Mouse (Mus musculus) embryo, embryonic 11.5 days (tissue): ENCODE measurements at regions not wholly inside any gene's neighbourhood (a gene's known extent, or its start where the extent isn't known, plus 50 kb on each side); places are given as distances from the start of the nearest gene placed in this dataset.
A peak's percentile ranks its signal among the peaks of the same experiment; 100 is the strongest.
"Not testable (repeated sequence)": the region's sequence is repeated elsewhere in the genome, so short reads cannot be mapped to it uniquely, and the experiment has no call there.

Source experiments
- DNase-seq: peaks from one replicate; pipeline ENCODE4 v3.0.0-alpha.2; 2012; ENCODE audit warnings: low read depth, low spot score

DNA sequence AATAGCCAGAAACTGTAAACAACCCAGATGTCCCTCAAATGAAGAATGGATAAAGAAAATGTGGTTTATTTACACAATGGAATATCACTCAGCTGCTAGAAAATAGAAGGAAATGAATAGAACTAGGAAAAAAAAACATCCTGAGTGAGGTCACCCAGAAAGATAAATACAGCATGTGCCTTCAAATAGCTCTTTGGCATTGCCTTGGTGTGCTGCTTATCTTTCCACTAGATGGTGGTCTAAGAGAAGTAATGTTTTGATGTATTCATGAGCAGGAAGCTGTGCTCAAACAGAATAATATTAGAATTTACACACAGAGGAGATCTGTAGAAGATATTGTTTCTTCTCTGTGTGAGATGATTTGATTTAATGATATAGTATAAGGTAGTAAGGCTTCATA, 78.8 kb downstream of the Zfp619 start:
- no peak for DNase-seq

DNA sequence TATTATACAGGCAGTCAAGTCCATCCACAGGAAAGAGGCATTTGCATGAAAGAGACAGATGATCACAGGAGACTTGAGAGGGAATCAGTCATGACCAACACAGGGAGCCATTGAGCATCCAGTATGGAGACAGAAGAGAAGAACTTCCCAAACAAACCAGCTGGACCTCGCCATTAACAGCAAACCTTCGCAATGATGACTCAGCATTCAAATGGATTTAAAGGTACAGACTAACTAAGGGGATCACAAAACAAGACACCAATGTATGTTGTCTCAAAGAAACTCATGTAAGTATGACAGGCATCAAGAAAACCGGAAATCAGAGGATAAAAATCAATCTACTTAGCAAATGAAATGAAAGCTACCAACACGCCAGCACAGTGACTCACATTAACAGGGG, 96.2 kb downstream of the Zfp619 start:
- DNase-seq: no peak

DNA sequence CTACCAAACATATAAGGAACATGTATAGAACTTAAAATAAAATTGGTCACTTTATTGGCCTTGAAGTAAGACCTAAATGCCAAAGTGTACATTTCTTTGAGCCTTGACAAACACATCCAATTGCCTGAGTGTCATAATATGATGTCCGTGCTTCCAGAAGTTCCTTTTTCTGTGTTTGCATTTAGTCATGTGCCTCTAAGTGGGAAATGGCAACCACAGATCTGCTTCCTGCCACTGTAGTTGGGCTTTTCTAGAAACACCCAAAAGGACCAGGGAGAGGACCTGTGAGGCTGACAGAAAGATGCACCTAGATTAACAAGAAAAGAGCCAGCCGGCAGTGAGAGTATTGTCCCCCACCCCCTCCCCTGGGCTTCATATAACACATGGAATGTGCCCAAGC, 97.5 kb downstream of the Zfp619 start:
- no peak for DNase-seq

DNA sequence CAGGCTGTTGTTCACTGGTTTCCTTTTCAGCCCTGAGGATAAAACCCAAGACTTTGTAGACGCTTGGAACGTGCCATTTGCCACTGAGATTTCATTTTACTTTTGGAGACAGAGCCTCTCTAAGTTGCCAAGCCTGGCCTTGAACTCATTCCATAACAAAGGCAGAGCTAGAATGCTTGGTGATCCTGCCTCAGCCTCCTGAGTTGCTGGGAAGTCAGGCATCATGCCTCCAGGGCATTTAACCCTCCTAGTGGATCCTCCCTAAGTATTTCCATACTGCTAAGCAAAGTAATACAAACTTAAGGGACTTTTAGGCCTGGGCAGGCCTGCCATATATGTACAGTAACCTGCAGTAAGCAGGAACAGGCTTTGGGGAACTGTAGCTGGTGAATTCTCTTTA, 104.2 kb downstream of the Zfp619 start:
- no peak for DNase-seq

DNA sequence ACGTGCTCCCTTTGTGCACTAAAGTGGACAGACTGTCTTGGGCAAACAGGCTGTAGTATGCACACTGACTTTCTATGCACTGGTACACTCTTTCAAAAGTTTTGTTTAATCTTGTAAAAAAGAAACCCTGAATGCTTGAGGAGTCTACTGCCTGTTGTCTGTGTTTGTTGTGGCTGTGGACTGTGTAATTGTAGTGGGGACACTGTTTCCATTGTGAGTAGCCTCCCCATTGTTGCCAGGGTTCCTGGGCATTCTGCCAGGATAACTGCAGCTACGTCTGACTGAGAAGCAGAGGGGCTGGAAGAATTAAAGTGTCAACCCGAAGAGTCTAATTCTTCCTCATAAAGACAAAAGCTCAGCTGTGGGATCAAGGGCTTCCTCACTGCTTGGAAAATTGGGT, 115.3 kb downstream of the Zfp619 start:
- no peak for DNase-seq

DNA sequence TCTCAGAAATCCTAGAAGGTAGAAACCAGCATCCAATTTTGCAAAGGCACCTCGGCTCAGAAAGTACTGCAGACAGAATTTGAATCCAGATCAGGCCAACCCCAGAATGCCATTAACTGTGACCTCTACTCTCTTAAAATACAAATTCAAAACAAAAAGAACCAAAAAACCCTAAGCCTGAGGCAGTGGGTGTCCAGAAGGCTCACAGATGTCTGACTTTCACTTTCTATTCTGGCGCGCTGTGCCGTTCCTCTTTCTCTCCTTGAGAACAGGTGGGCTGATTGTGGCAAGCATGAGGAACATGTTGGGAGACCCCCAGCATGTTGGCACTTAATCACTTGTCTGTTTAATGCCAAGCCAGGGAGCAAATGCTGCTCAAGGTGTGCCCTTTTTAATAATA, 124.8 kb downstream of the Zfp619 start:
- no peak for DNase-seq

DNA sequence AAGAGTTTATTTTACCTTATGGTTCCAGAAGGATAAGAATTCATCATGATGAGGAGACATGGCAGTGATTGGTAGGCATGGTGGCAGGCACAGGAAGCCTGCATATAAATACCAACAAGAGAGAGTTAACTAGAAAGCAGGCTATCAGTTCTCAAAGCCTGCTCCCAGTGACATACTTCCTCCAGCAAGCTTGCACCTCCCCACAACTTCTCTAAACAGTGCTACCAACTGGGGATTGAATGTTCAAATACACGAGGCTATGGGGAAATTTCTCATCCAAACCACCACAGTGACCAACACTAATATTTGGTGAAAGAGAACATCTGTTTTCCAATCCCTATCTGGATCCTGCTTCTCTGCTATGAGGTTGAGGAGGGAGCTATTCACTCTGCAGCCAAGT, 125.8 kb downstream of the Zfp619 start:
- no peak for DNase-seq

DNA sequence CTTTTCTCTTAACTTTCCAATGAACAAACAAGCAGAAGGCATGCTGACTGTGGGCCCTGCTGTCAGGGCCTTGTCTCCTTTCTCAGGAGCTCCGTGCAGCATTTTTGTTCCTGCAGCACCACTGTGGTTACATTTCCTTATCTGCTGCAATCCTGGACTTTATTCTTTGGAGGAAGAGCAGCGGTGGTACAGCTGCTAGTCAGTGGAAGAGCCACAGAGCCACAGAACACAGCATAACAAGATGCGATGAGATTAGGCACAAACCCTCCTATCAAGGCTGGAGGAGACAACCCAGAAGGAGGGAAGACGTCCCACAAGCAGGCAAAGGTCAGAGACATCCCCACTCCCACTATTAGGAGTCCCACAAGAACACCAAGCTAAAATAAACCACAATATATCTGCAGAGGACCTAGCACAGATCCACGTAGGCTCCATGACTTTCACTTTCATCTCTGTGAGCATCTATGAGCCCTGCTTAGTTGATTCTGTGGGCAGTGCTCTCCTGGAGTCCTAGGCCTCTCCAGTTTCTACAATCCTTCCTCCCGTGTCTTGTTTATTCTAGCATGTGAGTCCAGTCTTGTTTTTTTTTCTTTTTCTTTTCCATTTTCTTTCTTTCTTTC, 133.0 kb downstream of the Zfp619 start:
- no peak for DNase-seq

DNA sequence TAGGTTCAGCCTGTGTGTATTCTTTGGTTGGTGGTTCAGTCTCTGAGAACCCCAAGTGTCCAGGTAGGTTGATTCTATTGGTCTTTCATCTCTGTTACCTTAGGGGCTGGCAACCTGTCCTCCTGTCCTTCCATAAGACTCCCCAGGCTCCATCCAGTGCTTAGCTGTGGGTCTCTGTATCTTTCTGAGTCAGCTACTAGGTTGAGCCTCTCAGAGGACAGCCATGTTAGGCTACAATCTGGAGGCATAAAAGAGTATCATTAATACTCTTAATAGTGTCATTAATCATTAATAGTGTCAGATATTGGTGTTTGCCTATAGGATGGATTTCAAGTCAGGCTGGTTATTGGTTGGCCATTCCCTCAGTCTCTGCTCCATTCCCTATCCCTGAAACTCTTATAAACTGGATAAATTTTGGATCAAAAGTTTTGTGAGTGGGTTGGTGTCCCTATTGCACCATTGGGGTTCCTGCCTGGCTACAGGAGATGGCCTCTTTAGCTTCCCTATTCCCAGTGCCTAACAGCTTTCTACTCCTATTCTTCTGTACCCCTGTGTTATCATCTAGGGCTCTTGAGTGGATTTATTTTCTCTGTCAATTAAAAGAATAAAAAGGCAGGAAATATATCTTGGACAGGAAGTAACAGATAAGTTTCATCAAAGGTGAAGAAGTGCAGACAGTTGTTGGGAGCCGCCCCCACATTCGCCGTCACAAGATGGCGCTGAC, 137.2 kb downstream of the Zfp619 start:
- DNase-seq: no peak

DNA sequence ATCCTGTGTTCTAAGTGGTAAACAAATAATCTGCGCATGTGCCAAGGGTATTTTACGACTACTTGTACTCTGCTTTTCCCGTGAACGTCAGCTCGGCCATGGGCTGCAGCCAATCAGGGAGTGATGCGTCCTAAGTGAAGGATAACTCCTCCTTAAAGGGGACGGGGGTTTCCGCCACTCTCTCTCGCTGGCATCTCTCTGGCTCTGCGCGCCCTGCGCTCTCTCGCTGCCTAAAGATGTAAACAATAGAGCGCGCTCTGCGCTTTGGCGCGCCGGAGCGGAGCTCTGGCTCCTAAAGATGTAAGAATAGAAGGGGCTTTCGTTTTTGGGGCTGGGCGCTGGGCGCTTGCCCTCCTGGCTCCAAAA, 137.7 kb downstream of the Zfp619 start:
- DNase-seq: not testable (repeated sequence)

DNA sequence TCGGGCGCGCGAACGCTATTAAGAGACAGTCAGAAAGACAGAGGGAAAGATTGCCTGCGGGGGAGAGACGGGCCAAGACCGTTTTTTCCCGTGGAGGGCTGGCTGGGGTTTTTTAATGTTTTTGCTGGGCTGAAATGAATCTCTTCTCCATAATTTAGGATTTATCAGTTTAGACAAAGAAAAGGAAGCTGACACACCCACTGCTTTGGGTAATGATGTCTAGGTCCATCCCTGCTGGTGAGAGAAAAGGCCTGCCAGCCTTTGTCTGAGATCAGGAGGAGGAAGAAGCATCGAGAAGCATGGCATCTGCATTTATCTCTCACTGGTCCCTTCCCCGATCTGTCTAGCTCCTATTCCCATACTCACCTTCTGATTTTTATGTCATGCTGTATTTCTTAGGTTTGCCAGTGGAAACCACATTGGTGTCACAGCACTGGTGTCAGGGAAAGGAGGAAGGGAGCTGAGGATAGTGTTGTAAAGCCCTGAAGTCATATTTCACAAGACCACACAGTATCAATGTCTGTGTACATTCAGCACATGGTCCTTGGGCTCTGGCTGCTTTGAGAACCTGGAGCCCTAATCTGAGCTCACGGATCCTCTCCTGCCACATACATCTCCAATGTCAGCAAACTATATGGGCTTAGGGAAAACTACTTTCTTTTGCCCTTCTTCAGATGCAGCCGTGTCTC, 138.3 kb downstream of the Zfp619 start:
- DNase-seq: no peak

DNA sequence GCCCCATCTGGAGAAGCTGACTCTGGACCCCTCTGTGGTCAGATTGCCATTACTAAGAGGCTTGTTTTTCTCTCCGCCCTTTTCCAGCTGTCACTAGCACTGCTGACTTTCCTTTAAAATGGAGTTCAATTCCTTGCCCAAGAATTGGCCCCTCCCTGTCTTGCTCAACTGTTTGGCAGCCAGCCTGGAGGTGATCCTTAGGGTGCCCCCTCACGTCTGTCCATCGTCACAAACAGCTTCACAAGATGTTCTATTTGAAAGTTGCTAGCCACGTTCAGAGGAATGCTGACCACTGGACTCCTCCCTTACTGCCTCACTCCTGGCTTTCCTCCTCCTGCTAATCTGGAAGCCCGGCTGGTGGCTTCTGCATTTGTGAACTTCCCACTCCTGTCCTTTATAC, 142.0 kb downstream of the Zfp619 start:
- DNase-seq: no peak

DNA sequence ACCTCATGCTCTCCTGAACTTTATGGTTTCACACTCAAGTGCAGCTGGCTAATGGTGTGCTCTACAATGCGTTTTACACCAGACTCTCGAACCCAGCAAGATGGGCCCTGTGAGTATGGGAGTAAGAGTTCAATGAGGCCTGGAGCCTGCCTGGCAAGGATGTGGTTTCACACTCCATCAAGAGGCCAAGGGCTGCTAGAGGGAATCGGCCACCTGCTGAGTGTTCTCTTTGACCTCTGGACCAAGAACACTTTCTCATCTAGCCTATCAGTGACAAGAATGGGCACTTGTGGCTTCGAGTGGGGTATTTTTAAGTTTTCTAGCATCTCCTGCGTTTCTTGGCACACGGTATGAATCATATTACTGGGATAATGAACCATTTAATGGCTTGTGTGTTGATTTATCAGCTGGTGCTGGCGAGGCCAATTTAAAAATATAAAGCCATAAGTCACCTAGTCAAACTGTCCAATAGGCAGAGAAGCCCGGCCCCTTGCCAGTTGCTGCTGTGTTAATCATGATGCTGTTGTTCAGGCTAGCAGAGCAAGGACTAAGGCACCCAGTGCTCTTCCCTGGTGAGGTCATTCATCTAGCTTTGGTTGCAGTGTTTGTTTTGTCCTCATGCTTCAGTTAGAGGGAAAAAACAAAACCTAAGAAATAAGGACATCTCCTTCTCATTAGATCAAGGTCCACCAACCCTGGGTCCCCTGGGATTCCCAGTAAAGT, 157.7 kb downstream of the Zfp619 start:
- DNase-seq: peak; percentile 3

DNA sequence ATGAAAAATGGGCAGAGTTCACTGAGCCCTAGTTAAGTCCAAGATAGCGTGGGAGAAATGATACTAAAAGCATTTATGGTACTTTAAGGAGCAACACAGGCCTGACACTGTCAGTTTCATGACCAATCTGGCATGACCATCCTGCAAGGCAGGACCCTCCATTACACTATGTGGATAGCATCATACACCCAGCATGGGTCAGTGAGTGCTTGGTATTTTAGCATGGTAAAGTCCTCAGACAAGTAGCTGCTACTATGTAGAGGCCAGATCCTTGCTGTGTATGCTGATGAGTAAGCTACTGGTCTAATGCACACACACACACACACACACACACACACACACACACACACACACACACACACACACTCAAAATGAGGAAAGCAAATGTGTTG, 158.3 kb downstream of the Zfp619 start:
- DNase-seq: no peak

DNA sequence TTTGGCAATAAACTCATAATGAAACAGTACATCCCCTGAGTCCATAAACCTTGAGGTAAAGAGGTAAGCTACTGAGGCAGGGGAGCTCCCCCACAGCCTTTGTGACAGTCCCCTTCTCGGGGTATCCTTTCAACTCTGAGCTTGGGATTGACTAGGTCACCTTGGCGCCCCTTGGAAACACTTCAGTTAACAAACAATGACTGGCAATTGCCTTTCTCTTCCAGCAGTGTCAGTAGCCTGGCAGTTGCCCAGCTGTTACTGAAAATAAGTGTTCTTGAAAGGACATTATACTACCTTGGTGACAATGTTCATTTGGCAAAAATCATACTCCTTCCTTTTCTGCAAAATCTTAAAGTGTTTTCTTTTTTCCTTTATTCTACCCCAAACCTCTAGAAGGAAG, 162.8 kb downstream of the Zfp619 start:
- no peak for DNase-seq

DNA sequence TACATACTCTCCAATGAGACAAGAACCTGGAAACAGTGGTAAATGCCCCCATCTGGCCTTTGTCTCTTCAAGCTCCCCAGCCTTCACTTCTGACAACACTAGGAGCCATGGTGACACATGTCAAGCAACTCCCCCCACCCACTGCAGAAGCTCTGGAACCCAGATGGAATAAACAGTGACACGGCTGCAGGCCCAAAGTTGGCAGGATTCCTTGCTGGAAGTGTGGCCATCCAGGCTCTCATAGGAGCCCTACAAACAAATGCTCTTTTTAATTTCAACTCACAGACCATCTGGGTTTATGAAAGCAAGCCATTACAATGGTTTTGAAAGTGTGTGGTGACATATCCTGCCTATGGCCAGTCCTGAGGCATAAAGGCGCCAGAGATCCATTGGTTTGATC, 179.0 kb downstream of the Zfp619 start:
- DNase-seq: no peak

DNA sequence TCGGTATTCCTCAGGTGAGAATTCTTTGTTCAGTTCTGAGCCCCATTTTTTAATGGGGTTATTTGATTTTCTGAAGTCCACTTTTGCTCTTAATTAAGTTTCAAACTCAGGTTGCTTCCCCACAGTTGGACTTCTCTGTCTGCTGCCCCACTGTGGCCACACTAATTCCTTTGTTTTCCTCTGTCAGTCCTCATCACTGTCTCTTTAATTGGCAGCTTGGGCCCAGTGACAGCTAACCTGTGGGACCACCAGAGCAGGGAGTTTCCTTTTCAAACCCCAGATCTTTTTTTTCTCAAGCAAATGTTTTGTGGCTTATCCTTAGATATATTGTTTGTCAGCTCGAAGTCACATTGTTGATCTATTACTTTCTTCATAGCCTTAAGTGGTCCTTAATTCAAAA, 183.9 kb downstream of the Zfp619 start:
- DNase-seq: no peak

DNA sequence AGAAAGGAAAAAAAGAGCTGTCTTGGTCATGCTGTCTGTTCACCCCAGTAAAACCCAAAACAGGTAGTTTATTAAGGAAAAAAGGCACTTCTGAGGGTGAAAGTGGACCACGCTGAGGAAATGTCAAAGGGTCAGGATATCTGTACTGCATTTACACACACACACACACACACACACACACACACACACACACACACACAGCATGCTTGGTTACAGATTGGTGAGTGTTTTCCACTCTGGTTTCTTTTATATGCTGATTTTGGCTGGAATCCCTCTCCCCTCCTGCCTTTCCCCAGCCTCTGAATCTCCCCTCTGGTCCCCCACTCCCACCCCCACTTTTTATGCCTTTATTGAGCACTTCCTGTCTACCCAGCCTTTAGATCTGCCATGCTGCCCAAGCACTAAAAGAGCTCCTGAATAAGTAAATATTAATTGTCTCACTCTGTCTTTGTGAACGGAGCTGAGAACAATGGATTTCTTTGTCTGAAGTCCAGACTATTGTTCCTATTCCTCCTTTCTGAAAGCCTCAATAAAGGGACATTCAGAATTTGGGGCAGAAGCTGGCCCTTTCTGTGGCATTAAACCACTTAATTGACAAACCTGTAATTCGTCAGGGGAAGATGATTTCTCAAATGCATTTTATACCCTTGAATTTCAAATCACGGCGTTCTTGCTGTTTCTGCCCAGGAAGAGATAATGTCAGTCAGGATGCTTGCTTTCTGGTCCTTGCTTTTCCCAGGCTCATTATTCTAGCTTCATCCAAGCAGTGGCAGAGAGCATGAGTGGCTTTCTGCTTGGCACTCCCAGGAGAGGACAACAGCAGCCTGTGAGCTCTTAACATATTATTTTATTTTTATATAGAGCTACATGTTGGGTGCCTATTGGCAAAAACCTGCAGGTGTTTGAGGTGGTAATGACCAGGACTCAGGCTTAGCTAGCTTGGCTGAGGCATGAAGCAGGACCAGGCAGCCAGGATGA, 187.8 kb downstream of the Zfp619 start:
- DNase-seq: no peak

DNA sequence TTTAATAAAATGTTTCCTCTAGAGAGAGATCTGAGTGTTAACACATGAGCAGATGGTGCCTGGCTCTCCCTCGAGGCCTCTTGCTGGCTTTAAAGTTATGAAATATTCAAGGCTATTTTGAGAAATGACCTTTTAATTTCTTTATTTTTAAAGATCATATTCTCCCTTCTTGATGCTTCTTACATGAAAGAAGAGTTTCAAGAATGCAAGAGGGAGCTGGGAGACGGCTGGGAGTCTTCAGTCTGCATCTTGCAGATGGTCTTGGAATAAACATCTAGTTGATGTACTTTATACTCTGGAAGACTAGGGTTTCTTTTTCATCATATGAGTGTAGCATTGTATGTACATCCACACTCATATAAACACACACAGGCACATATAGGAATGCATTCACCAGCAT, 189.0 kb downstream of the Zfp619 start:
- DNase-seq: no peak

DNA sequence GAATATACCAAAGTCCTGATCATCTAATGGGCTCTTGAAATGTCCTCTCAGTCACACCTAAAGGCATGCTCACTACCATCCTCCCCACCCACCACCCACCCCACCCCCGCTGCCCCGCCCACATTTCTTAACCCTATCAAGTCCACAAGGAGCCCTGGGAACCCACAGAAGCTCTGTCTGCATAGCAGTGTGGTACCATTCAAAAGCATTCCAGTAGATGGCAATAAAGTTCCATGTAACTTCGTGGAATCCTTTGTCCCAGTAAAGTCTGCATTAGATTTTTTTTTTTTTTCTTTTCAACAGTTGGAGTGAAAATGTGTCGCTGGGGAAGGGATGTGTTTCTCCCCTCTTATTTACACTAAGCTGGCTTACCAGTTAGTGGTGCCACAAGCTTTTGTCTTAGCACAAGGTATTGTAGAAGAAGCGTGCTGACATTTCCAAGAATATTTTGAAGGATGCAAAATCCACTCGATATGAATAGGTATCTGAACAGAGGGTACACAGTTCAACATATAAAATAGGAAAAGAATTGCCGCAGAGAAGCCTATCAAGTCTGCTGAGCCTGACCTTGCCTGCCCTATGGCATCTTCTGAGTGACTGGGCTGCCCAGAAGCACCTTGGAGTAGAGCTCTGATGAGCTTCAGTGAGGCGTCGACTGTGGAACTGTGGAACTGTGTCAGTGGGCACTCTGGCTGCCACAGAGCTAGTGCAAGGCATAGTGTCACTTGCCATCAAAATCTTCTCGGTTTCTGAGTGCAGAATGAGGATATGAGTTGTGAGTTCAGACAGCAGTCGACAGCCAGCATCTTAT, 199.0 kb downstream of the Zfp619 start:
- no peak for DNase-seq
